Mouse (Mus musculus): Measurements from ENCODE around the gene Gse1. TPM values are rescaled to one million over a fixed set of nuclear protein-coding genes. Genes with fewer than 3 reads are reported as not detected.
A peak's percentile ranks its signal among the peaks of the same experiment; 100 is the strongest.

The Gse1 gene
- total RNA-seq, 1 experiment = 21.4 TPM

GRCm38 (mm10) chr8:120581329-120581728 is 353.1 kb downstream of the Gse1 start:
- no peak overlapping the region for H3K9ac ChIP-seq (ENCODE audit: insufficient read depth, low read depth, low read length, poor library complexity, severe bottlenecking)
- H3K27ac ChIP-seq (ENCODE audit: insufficient read depth, low read depth, low read length, poor library complexity, severe bottlenecking) = no peak overlapping the region
- no peak for DNase-seq (ENCODE audit: low read depth, low spot score)
- peaks cover 0 to 3% of the 10 kb centered on the region in 2 experiments; a peak in 1 of 4 replicates for H3K4me1 ChIP-seq (ENCODE audit: control insufficient read depth in 2 of 2, insufficient read depth in 2 of 2, low read length in 2 of 2, poor library complexity in 1 of 2)
- peaks cover 74% of the 10 kb centered on the region for H3K36me3 ChIP-seq (ENCODE audit: control insufficient read depth, insufficient read depth, low read length, poor library complexity, severe bottlenecking)
- TF ChIP-seq CHD2 (IDR thresholded peaks at IDR 0.05; ENCODE audit: low read depth, low read length) = no peak
- no peak for TF ChIP-seq ZC3H11A (IDR thresholded peaks at IDR 0.05; ENCODE audit: borderline replicate concordance, low read depth, low read length)
- TF ChIP-seq ZNF384 (IDR thresholded peaks at IDR 0.05; ENCODE audit: low read depth, low read length) = no peak
- TF ChIP-seq MAFK (IDR thresholded peaks at IDR 0.05; ENCODE audit: insufficient read depth, low read depth, low read length) = no peak
- no peak for TF ChIP-seq HCFC1 (IDR thresholded peaks at IDR 0.05; ENCODE audit: borderline replicate concordance, insufficient read depth, low read length)
- in situ Hi-C loops (cut with MboI; ENCODE audit: low sequenced_read_pairs in 2 of 2, unreplicated experiment in 2 of 2) = no loop called here
- H3K9me3 ChIP-seq (ENCODE audit: control insufficient read depth, insufficient read depth, low read depth, low read length) = no peaks in the 10 kb centered on the region
- H3K4me3 ChIP-seq (ENCODE audit: insufficient read depth in 1 of 2, low read depth in 1 of 2, low read length in 2 of 2, poor library complexity in 1 of 2, severe bottlenecking in 1 of 2) = no peak overlapping the region

DNA sequence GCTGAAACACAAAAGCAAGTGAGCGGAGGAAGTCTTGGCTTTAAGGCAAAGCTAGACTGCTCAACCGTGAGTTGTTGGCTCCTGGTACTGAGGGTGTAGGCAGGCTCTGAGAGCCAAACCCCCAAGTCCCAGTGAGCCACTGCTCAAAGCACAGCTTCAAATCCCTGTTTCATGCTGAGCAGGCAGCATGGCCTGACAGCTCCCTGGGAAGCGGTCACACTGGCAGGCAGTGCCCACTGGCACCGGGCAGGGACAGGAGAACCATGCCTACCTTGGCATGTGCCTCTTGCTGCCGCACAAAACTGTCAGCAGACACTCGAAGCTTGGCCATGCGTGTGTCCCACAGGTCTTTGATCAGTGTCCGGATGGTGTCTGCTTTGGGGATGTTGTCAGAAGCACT is 353.6 kb downstream of the Gse1 start:
- H3K36me3 ChIP-seq (ENCODE audit: control insufficient read depth, insufficient read depth, low read length, poor library complexity, severe bottlenecking) = peaks cover 69% of the 10 kb centered on the region
- TF ChIP-seq ZC3H11A (IDR thresholded peaks at IDR 0.05; ENCODE audit: borderline replicate concordance, low read depth, low read length) (no peak), MAFK (IDR thresholded peaks at IDR 0.05; ENCODE audit: insufficient read depth, low read depth, low read length) (no peak), HCFC1 (IDR thresholded peaks at IDR 0.05; ENCODE audit: borderline replicate concordance, insufficient read depth, low read length) (no peak), CHD2 (IDR thresholded peaks at IDR 0.05; ENCODE audit: low read depth, low read length) (no peak), ZNF384 (IDR thresholded peaks at IDR 0.05; ENCODE audit: low read depth, low read length) (no peak)
- DNase-seq (ENCODE audit: low read depth, low spot score) = no peak
- peaks cover 0 to 3% of the 10 kb centered on the region in 2 experiments; a peak in 1 of 4 replicates for H3K4me1 ChIP-seq (ENCODE audit: control insufficient read depth in 2 of 2, insufficient read depth in 2 of 2, low read length in 2 of 2, poor library complexity in 1 of 2)
- no peak overlapping the region for H3K27ac ChIP-seq (ENCODE audit: insufficient read depth, low read depth, low read length, poor library complexity, severe bottlenecking)
- no peak overlapping the region for H3K9ac ChIP-seq (ENCODE audit: insufficient read depth, low read depth, low read length, poor library complexity, severe bottlenecking)
- H3K9me3 ChIP-seq (ENCODE audit: control insufficient read depth, insufficient read depth, low read depth, low read length) = no peaks in the 10 kb centered on the region
- H3K4me3 ChIP-seq (ENCODE audit: insufficient read depth in 1 of 2, low read depth in 1 of 2, low read length in 2 of 2, poor library complexity in 1 of 2, severe bottlenecking in 1 of 2) = no peak overlapping the region
- in situ Hi-C loops (cut with MboI; ENCODE audit: low sequenced_read_pairs in 2 of 2, unreplicated experiment in 2 of 2) = no loop called here

DNA sequence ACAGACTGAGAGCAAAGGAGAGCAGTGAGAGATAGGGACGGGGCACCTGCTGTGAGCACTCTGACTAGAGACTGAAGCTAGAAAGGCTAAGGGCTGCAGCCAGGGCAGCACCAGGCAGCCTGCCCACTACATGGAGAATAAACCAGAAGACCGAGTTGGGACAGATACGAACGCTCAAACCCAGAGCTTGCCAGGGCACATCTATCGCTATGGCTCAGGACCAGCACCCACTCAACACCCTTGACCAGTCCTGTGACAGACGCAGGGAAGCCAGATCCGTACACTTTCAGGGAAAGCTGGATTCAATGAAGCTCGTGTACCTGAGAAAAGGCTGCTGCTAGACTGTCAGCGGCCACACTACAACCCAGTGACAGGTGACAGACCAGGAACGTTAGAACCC is 357.3 kb downstream of the Gse1 start:
- H3K9ac ChIP-seq (ENCODE audit: insufficient read depth, low read depth, low read length, poor library complexity, severe bottlenecking) = no peak overlapping the region
- H3K4me3 ChIP-seq (ENCODE audit: insufficient read depth in 1 of 2, low read depth in 1 of 2, low read length in 2 of 2, poor library complexity in 1 of 2, severe bottlenecking in 1 of 2) = no peak overlapping the region
- DNase-seq (ENCODE audit: low read depth, low spot score) = no peak
- H3K9me3 ChIP-seq (ENCODE audit: control insufficient read depth, insufficient read depth, low read depth, low read length) = no peaks in the 10 kb centered on the region
- H3K36me3 ChIP-seq (ENCODE audit: control insufficient read depth, insufficient read depth, low read length, poor library complexity, severe bottlenecking) = peaks cover 35% of the 10 kb centered on the region
- TF ChIP-seq ZNF384 (IDR thresholded peaks at IDR 0.05; ENCODE audit: low read depth, low read length) = no peak
- no peak for TF ChIP-seq CHD2 (IDR thresholded peaks at IDR 0.05; ENCODE audit: low read depth, low read length)
- no peak for TF ChIP-seq MAFK (IDR thresholded peaks at IDR 0.05; ENCODE audit: insufficient read depth, low read depth, low read length)
- TF ChIP-seq ZC3H11A (IDR thresholded peaks at IDR 0.05; ENCODE audit: borderline replicate concordance, low read depth, low read length) = no peak
- no peak for TF ChIP-seq HCFC1 (IDR thresholded peaks at IDR 0.05; ENCODE audit: borderline replicate concordance, insufficient read depth, low read length)
- in situ Hi-C loops (cut with MboI; ENCODE audit: low sequenced_read_pairs in 2 of 2, unreplicated experiment in 2 of 2) = no loop called here
- no peak overlapping the region for H3K27ac ChIP-seq (ENCODE audit: insufficient read depth, low read depth, low read length, poor library complexity, severe bottlenecking)
- peaks cover 0 to 4% of the 10 kb centered on the region in 2 experiments; a peak in 1 of 4 replicates for H3K4me1 ChIP-seq (ENCODE audit: control insufficient read depth in 2 of 2, insufficient read depth in 2 of 2, low read length in 2 of 2, poor library complexity in 1 of 2)

- Histone ChIP-seq H3K27ac (ENCODE audit: insufficient read depth, low read depth, low read length, poor library complexity, severe bottlenecking) (peak within 1 kb of the TSS; percentile 48; the same call in 1 of the 2 replicates), H3K9ac (ENCODE audit: insufficient read depth, low read depth, low read length, poor library complexity, severe bottlenecking) (peak within 1 kb of the TSS; percentile 92), H3K4me3 (ENCODE audit: insufficient read depth in 1 of 2, low read depth in 1 of 2, low read length in 2 of 2, poor library complexity in 1 of 2, severe bottlenecking in 1 of 2) (peak within 1 kb of the TSS; percentile 91 to 92), H3K36me3 (ENCODE audit: control insufficient read depth, insufficient read depth, low read length, poor library complexity, severe bottlenecking) (peaks cover 17% of the 10 kb centered on the region), H3K9me3 (ENCODE audit: control insufficient read depth, insufficient read depth, low read depth, low read length) (no peaks in the 10 kb centered on the region), H3K4me1 (ENCODE audit: control insufficient read depth in 2 of 2, insufficient read depth in 2 of 2, low read length in 2 of 2, poor library complexity in 1 of 2) (0 out of 4 replicates have a peak, but pooled peaks cover 0 to 3% of the 10 kb centered on the region in 2 experiments)
- peak; percentile 99 for DNase-seq (ENCODE audit: low read depth, low spot score)
- in situ Hi-C loops (cut with MboI; ENCODE audit: low sequenced_read_pairs in 2 of 2, unreplicated experiment in 2 of 2) = no loop called here
- peak; percentile 56; the same call in 1 of the 2 replicates for TF ChIP-seq CHD2 (IDR thresholded peaks at IDR 0.05; ENCODE audit: low read depth, low read length)
- TF ChIP-seq ZNF384 (IDR thresholded peaks at IDR 0.05; ENCODE audit: low read depth, low read length) = no peak
- TF ChIP-seq ZC3H11A (IDR thresholded peaks at IDR 0.05; ENCODE audit: borderline replicate concordance, low read depth, low read length) = no peak
- peak; percentile 67; the same call in 1 of the 2 replicates for TF ChIP-seq HCFC1 (IDR thresholded peaks at IDR 0.05; ENCODE audit: borderline replicate concordance, insufficient read depth, low read length)
Measured at GRCm38 (mm10) chr8:120588908-120589771, 360.9 kb downstream of the Gse1 start, which contains the start of gene Gins2. Gene Gins2, minus strand, starts transcription at chr8:120589304.
